Mouse (Mus musculus): ENCODE results near the gene Dhx33. TPM values are rescaled to one million over a fixed set of nuclear protein-coding genes. Genes with fewer than 3 reads are reported as not detected.

The Dhx33 gene
- total RNA-seq (2022): 10 to 100 TPM; 32.5 to 34.6 (median 32.9) TPM

DNA sequence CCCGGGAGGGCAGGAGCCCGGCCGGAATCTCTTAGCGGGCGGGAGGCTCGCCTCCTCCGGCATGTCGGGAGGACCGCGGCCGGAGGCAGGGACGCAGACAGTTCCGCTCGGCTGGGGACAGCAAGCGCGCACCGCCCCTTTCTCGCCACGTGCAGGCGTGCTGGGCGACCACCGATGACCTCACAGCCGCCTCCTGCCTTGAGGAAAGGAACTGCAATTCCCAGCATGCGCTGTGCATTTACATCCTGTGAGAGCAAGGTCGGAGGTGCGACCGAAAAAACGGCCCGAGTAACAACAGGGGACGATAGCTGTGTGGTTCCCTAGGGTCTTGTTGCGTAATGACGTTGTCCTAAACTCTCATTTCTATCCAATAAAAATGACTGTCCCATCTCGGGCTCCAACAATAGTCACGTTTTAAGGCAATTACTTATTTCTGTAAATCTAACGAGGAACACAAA lies at the start of gene Dhx33:
Gene Dhx33, minus strand, starts transcription at position 122 of the 458 bp plus-strand sequence.
- DNase-seq: peak; percentile 97

DNA sequence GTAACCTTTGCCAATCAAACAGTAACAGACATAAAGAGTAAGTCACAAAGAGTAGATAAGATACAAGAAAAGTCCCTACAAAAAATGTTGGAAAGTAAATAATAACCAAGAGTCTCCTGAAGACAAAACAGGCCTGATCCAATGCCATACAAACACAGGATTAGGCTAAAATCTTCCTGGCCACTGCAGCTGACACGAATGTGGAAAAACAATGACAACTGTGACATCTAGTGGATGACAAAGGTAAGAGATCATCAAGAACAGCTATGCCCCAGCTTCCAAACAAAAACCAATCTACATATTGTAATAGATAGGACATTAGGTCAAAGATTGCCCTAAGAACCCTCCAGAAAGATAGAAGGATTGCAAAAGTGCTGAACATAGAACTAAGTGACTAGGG lies 48.3 kb upstream of the Dhx33 start:
- no peak for DNase-seq

DNA sequence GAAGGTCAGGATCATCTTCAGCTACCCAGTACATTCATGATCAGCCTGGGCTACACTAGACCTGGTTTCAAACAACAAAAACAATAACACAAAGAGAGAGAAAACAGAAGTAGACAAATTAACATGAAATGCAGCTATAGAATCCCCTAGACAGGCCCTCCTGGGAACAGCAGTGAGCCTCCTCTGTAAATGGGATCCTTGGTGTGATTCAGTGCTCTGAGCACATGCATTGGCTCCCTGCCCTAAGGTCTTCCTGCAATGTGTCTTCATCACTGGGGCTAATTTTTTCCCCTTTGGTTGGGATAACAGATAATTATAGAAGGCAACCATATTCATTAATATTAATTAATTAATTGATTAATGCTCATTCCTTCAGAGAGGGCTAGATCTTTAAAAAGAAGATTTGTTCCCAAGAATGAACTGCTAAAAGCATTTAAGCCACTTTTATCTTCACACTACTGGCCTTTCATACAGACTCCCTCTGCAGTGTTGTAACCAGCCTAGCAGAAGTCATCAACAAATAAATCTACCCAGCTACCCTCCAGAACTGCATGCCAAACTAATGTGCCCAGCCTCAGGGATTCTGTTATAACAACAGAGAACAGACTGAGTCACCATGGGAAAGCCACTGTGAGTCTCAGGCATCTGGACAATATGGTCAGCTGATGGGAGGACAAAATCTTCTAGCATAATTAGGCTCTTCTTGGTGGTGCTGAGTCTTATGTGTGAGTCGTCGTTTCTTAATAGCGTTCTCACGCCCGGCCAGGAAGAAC lies 35.5 kb upstream of the Dhx33 start:
- no peak for DNase-seq

DNA sequence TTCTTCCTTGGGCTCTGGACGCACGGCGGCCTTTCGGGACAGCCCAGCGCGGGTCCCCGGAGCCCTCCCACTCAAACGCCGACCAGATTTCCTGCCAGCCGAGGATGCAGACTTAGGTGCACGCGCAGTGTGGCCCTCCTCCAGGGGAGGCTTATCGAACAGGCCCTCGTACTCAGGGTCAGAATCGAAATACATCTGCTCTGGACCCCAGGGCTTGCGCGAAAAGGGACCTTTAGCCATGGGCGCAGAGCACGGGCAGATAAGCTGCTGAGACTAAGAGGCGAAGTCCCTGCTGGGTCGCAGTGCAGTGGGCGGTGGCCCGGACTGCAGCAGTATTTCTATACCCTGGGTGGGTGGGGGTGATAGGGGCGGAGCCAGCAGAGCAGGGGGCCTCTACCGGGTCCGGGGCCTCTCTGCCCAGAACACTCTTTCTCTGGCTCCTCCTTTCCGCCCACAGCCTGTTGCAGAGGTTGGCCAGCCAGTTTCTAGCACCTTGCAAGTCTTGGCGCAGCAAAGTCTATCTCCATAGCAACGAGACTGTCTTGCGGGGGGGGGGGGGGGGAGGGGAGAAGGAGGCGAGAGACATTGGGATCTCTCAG lies 29.0 kb upstream of the Dhx33 start, which contains the start of gene 6330403K07Rik:
Gene 6330403K07Rik, minus strand, starts transcription at position 351 of the 599 bp plus-strand sequence.
- no peak for DNase-seq

DNA sequence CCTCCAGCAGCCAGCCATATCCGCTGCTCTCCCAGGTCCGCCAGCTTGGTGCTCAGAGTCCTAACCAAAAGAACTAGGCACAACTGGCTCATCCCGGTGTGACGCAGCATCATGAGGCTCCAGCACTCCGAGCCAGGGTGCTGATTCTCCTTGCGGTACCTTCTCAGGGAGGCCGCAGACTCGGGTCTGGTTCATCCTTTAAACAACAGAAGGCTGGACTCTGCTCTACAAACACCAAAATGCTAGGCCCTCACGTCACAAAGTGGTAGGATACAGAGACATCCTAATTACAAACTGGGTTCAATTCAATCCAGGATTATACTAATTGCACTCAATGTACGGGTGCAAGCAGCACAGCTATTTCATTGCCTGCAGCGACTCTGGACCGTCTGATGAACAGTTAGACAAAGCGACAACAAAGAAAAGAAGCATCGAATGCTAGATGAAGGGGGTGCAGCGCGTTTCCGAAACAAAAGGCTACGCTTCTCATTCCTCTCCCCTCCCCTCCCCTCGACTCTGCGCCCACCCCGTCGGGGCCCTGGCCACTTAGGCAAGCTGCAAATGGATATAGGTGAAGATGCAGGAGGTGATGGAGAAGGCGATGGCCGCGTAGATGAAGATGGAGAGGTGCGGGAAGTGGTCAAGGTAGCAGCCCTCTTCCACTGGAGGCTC lies 28.4 kb upstream of the Dhx33 start:
- DNase-seq: no peak

DNA sequence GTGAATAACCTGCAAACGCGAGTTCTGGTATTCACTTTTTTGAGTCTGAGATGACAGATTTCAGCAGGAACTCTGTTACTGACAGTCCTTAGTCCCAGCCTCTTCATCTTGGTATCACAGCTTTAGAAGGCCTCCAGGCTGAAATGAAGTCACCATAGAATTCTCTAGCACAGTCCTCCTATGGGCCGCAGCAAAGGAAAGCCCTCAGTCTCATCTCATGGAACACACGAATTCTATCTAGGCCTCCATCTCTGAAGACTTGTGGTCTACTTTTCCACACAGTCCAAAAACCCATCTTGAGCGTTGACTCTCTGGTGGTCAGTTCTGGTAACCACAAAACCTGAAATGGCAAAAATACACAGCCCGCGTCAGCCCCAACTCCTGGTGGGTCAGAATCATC lies 27.8 kb upstream of the Dhx33 start:
- DNase-seq: no peak

DNA sequence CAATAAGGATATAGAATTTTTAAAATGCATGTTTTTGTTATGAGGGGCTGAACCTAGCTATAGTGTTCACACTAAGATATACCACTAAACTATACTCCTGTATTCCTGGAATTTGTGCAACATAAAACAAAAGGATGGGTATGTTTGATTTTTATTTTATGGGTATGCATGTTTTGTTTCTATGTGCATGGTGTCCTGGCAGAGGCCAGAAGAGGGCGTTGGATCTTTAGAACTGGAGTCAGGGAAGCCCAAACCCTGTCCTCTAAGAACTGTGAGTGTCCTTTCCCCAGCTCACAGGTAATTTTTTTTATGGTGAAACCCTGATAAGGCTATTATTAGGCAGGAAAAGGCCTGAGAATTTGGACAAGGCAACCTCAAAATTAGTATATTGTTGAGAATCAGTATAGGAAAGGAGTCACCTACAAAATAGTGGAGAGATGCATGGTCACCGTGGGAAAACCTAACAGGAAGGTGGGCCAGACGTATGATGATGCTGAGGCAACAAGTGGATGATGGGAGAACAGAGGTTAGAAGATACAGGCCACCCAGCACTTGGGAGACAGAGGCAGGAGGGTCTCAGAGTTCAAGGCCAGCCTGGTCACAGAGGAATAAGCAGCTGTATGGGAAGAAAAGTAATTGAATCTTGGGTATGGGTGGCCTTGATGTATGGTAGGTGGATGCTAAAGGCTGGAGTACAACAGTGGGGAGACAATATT lies 25.3 kb upstream of the Dhx33 start:
- no peak for DNase-seq

DNA sequence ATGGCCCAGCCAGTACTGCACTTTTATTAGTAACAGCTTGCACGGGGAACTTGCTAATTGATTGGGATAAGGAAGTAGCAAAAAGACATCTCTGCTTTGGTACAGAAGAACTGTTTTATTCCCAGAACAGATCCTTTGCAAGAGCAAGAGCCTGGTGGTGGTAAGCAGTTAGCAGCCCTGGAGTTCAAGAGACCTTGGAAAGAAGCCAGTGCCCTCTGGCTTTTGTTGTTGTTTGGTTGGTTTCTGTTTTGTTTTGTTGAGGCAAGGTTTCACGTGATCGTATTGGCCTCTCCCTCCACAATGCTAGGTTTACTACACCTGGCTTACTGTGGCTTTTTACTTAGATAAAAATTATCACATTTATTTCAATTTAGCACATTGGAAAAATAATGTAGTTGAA lies 24.0 kb upstream of the Dhx33 start:
- DNase-seq: no peak

DNA sequence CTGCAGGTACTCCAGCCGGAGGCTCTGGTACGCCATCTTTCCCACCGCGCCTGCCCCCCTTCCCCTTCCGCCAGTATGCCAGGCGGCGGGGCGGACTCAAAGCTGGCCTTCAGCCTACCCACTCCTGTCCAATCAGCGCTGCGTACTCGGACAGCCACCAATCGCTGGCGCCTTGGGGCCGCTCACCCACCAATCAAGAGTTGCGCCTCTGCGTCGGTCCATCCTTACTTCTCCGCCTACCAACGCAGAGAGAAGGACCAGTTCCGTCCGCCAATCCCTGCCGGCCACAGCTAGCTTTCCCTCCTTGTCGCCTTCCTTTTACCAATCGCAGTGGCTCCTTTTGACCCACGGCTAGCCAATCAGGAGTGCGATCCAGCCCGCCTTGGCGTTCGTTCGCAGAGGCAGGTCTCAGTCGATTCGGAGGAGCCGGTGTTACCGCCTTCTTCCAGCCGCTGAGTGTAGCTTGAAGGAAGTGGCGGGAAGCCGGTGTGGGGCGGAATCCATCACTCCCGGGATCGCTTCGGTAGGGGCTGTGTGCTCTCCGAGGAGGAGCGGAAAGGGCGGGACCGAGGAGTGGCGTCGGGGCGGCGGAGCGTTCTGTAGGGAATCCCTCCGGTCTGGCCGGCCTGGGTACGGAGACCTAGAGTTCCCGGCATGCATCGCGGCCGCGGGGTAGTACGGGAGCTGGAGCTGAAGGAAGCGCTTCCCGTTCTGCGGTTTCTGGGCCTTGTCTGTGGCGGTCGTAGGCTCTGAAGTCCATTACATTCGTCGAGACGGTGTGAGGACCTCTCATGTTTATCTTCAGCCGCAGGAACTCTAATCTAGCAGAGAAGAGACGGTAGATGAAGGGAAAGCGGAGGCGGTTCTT lies 15.2 kb upstream of the Dhx33 start, which contains the start of the genes Mis12 and Derl2:
Gene Mis12, plus strand, starts transcription at position 411 of the 868 bp plus-strand sequence.
Gene Derl2, minus strand, starts transcription at position 641 of the 868 bp plus-strand sequence.
- DNase-seq: peak; percentile 99

DNA sequence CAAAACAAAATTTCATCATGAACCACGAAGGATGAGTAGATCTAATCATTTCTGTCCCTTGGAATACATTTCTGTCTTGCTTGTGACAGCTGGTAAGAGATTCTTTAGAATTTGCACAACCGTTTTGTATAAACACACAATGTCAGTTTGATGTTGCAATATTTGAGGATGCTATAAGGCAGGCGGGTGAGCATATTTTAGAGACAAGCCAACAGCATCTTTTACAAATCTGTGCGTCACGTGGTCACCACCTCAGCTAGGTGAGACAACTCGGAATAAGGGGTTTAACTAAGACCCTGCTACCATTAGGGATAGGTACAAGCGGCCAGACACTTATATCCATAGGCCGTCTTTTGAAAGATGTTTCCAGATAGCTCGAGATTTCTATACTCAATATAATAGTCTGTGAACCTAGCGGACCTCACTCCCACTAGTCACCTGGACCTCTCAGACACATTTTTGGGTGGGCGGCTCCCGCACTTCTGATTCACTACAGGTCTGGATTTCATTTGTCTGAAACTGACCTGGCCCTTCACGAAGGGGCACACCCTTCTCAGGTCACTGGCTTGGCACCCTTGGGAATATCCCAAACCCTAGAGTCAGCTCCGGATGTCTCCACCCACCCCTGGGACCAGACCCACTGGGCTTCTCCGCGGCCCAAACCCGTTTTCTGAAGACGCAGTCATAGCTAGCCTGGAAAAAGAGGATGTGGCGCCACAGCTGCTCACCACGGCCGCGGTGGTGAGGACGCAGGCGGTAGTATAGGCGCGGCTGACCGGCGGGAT lies 14.4 kb upstream of the Dhx33 start:
- no peak for DNase-seq

DNA sequence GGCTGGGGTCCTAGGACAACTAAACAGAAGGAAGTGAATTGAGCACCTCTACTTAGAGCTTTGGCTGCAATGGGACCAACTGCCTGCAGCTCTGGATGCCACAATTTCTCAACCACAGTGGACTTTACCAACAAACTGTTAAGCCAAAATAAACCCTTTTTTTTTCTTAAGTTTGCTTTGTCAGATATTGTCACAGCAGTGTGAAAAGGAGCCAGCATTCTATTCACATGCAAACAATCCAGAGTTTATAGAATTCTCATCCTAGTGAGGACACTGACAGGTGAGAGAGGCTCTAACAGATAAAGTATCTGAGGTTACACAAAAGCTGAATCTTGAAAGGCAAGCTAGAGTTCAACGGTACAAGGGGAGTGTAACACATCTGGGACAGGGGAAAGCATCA lies 12.8 kb upstream of the Dhx33 start:
- no peak for DNase-seq

DNA sequence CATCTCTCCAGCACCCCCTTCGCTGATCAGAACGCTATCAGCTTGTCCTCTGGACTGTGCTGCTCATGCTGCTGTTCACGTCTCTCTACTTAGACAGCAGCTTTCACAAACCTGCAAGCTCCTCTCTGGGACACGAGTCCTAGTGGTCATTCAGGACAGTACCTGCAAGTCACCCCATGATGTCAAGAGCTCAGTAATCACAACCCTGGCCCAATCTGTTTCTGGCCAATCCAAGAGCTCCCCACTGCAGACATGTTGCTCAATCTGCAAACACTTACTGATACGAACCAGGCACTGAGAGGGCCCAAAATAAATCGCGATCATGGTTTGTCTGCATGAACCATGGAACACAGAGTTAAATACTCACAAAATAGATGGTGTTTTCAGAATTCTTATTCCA lies 8.5 kb upstream of the Dhx33 start:
- DNase-seq: no peak

DNA sequence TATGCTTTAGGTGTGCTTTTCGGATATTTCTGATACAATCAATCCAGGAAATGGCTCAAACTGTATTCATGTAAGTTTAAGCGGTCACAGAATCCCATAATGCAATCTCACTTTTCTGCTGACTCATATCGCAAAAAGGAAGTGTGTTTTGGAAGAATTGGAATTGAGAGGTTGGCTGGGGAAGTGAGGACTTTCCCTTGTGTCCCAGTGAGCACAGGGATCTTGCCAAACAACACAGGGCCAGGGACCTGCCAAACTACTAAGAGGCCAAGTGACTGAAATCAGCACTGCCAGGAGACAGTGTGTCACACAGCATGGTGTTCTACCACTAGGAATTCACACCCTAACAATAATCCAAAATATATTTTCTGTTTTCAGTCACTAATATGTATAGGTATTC lies 4.1 kb upstream of the Dhx33 start:
- no peak for DNase-seq

DNA sequence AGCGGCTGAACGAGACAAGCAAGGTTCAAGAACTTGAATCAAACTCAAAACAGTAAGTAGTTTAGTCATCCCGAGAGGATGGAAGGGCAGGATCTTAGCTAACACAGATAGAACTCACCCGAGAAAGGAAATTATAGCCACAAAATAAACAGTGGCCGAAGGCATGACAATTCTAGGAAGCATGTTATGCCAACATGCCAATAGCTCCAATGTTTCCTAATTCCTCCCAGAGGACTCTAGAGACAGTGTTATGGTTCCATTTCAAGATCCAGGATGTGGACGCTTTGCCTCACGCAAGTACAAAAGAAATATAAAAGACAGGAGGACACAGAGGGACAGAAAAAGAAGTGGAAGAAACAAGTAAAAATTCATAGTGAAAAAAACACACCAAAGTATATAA lies 3.6 kb upstream of the Dhx33 start:
- DNase-seq: no peak

DNA sequence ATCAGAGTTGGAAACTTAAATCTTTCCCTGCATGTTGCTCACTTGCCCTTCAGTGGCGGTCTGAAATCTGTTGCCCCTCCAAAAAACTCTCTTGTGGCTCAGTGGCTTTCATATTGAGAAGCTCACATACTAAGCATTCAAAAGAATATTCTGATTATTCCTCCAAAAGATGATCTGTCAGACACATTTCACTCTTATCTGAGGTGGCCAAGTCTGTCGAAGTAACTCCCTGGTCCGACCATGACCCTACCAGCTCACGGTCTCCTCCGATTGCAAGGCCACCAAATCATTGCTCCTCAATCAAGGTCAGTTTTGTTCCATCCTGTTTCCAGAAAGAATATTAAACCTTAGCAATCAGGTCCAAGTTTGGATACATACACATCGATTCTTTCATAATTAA lies 2.8 kb upstream of the Dhx33 start:
- peak; percentile 52 for DNase-seq

DNA sequence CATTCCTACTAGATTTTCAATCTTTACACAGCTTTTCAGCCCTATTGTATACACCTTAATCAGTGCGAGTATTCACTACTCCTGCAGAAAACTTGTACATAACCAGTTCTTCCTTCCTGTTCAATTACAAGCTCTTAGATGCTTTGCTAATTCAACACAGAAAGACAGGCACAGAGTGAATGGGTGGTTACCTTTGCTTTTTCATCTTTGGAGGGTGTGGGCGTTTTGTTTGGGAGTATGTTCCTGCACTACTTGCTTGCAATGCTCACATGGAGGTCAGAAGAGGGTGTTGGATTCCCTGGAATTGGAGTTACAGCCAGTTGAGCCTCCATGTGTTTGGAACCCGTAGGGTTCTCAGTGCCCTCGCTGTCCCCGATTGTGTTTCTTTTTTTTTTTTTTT lies 809 bp upstream of the Dhx33 start:
- no peak for DNase-seq

DNA sequence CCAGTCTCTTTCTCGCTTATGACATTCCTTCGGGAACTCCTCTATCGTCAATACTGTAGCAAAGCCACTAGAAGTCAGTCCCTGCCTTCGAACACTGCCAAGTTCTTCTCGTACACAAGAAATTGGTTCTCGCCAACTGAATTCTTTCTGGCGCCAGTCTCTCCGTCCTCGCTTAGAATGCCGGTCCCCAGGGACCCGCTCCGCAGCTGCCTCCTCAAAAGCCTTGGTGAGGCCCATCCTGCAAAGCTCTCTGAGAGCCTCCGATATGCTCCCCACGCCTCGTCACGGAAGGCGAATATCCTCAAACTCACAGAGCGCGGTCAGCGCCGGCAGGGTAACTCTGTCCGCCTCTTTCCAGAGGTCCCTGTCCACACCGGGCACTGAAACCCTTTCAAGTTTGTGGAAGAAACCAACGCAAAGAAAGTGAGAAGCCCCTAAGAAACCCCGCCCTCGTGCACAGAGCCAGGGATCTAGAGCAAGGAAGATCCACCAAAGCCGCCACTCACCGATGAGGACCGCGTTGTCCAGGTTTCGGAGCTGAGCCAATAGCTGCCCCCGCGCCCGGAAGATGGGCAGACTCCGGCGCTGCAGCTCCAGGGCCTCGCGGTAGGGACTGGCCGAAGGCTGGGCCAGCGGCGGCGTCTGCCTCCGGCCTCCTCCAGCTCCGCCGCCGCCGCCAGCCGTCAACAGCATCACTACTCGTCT lies 474 bp downstream of the Dhx33 start:
- DNase-seq: no peak

DNA sequence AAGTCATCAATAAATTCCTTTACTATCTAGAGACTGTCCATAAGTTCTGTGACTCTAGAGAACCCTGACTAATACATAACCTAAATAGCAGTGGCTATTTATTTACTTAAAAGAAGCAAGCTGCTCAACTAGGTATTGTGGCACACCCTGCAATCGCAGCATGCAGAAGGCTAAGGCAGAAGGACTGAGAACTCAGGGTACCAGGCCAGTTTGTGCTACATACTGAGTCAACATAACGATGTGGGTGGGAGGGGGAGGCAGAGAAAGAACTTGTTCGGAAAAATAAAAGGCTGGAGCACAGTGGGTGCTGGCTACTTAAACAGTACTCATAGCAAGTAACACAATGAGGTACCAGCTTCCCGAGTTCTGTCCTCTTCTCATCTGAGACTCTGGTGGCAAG lies 3.1 kb downstream of the Dhx33 start:
- no peak for DNase-seq

DNA sequence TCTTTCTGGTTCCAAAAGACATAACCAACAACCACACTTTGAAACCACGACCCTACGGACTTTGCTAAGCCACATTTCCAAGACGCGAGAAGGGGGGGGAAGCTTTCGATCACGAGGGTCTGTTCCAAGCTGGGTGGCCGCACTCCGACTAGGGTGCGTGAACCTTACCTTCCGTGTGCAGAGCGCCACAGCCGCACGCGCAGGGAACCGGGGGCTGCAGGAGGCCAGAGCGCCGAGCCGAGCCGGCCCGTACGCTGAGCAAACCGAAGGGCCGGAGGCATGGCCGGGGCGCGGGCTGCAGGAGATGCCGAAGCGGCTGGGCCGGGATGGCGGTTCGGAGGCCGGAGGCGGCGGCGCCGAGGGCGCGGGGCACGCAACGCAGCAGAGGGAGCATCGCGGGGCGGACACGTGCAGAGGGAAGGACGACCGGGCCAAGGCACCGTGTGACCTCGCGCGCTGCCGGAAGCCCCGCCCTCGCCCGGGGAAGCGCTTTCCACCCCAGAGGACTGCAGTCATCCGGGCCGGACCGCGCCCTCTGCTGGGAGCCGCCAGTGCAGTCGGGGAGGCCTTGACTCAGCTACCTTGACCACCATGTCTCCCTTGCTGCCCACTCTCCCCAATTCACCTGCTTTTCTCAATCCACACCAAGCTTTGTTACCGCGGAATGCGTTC lies 21.5 kb downstream of the Dhx33 start, which contains the start of gene C1qbp:
Gene C1qbp, minus strand, starts transcription at position 470 of the 672 bp plus-strand sequence.
- peak; percentile 89 for DNase-seq

DNA sequence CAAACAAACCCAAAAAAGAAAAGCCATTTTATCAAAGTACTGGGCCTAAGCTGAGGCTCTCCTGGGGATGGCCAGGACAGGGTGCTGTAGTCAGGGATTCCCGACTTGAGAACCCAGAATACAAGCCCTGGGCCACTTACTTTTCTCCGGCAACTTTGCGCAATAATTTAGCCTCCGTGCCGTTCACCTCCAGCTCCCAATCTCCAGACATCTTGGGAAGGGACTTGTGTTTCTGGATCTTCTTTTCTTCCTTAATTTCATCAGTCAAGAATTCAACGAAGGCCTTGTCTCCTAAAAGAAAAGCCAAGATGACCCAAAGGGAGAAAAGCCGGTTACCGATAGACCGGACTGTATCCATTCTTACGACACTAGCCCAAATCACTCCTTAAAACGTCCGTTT lies 22.2 kb downstream of the Dhx33 start:
- DNase-seq: no peak
